Mouse (Mus musculus) monocyte, adult 2 months (primary cell): ENCODE results near the gene Gtf2a2.

Source experiments
- DNase-seq, 2 experiments: peaks; one replicate each; pipeline ENCODE4 v3.0.0; 2022; ENCODE audit warnings: low spot score in 2 of 2, low read depth in 1 of 2

Gtf2a2 gene

GRCm38 (mm10) chr9:70053411-70053810, 41.1 kb downstream of the Gtf2a2 start:
- DNase-seq = no peak

- DNase-seq = no peak
These were observed 49.7 kb downstream of the Gtf2a2 start for GRCm38 (mm10) chr9:70062012-70062411.

DNA sequence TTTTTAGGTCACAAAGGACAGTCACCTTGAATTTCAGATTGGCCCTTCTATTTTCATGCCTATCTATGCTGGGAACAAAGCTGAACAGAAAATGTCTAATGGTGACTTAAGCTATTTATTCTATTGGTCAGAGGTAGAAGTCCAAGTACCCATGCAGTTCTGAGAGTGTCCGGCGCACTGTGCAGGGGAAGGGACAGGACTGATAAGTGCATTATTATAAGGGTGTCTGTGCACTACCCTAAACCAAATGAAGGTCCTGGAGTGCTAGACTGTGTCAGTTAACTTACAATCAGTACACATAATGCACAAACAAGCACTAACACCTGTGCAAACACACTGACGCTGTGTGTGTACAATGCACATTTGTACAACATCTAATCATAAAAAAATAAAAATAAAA, 55.1 kb downstream of the Gtf2a2 start:
- no peak for DNase-seq

DNA sequence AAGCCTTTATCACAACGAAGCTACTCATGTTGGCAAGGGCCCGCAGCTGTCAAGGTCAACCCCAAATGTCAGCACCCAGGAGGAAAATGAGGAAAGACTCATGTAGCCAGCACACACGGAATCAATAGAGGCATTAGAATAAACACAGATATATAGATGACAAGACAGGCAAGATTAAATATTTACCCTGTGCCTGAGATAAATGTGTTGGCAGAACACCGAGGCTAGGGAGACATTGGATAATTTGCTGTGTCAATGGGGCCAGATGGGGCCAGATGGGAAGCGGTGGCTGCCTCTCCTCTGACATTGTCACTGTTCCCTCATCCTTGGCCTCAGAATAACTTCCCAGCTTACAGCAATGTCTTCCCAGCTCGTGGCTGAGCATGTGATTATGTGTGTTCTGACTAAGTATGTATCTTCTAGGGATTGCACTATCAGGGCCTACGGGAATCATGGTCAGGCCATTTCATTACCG, 57.6 kb downstream of the Gtf2a2 start:
- no peak for DNase-seq

DNA sequence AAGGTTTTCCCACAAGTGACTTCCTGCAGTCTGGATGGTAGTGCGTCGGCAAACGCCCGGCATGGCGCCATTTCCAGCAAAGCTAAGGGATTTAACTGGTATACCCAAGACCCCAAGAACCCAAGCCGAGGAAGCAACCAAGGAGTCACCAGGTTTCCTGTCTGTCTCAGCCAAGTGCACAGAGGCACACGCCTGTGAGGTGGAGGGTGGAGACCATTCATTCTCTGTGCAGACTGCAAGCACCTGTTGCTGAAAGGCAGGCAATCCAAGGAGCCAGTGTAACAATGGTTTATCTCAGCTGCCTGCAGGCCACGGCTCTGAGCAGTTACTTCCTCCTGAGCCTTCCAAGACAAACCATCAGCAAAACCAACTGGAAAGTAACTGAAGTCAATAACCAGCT, 60.0 kb downstream of the Gtf2a2 start:
- no peak for DNase-seq
